ENCODE assay signal across 10 mouse cellular contexts in genomic region chr19:5459896-5460295, GRCm38 (mm10). TPM values are rescaled to one million over a fixed set of nuclear protein-coding genes. Genes with fewer than 3 reads are reported as not detected.
A peak's percentile ranks its signal among the peaks of the same experiment; 100 is the strongest.
DNase-seq lines count a peak whose midpoint lies in the region; ATAC-seq and TF ChIP-seq lines count a peak whose summit lies in the region.
"Had no signal": no experiment of that assay in that cellular context is flagged by ENCODE, and none has a peak within 500 bp of the region (broad histone marks: within the 10 kb centered on the region; RNA-seq: fewer than 3 reads in every experiment).

No protein-coding gene starts in this region.

- no peak for TF ChIP-seq CTCF in heart, adult 2 months (IDR thresholded peaks at IDR 0.05)

- 24% methylated on average over 3 of the region's 3 CpGs for WGBS in heart, adult 2 months
- 27% methylated on average over 3 of the region's 3 CpGs for WGBS in forebrain, embryonic 15.5 days
- WGBS in liver, embryonic 16.5 days (ENCODE audit: insufficient replicate concordance) = 27% methylated on average over 3 of the region's 3 CpGs

- H3K27me3 ChIP-seq in heart, adult 2 months (ENCODE audit: control insufficient read depth, insufficient read depth, low read length) = no peaks in the 10 kb centered on the region
- H3K27me3 ChIP-seq in forebrain, embryonic 15.5 days = 0 out of 2 replicates have a peak, but pooled peaks cover 9% of the 10 kb centered on the region
- no peaks in the 10 kb centered on the region for H3K27me3 ChIP-seq in liver, embryonic 16.5 days (ENCODE audit: control insufficient read depth, insufficient read depth, low read depth, low read length)

- DNase-seq in heart, adult 2 months = no peak
- DNase-seq in heart, adult 18-20 months = no peak
- peak; percentile 45 for DNase-seq in CD4-positive helper T cell, adult 2 months (ENCODE audit: low read depth, low spot score)
- no peak for DNase-seq in c-Kit-positive CD71-positive TER-119-positive erythroid progenitor cells, embryonic 14.5 days (ENCODE audit: low spot score)
- no peak for DNase-seq in gastrocnemius, postnatal 36 days
- no peak for DNase-seq in thymus, postnatal 10 days (ENCODE audit: low spot score in 2 of 2)

- ATAC-seq in forebrain, embryonic 15.5 days (replicated peaks) = no peak
- ATAC-seq in liver, embryonic 16.5 days (ENCODE audit: low read depth) = no peak

- intact Hi-C loops in heart, adult 2 months (cut with DNase I) = loop anchor here (2.0 kb wide), 1 partner anchor 27 kb away; no protein-coding TSS in a partner anchor
- intact Hi-C loops in gastrocnemius, postnatal 36 days (cut with DNase I) = loop anchor here (5.0 kb wide), 1 partner anchor 107 kb away; the partner anchor contains the start of gene Ap5b1

- no peak for TF ChIP-seq EP300 in heart, adult 2 months (IDR thresholded peaks at IDR 0.05; ENCODE audit: insufficient read depth, low read depth, low read length)

- H3K4me2 ChIP-seq in forebrain, embryonic 15.5 days (replicated peaks) = peak overlapping the region; percentile 93
- H3K4me2 ChIP-seq in liver, embryonic 16.5 days (ENCODE audit: low read depth, low read length) = peak overlapping the region; percentile 92

- H3K4me3 ChIP-seq in heart, adult 2 months = peak overlapping the region; percentile 96
- peak overlapping the region; percentile 75 for H3K4me3 ChIP-seq in forebrain, embryonic 15.5 days
- H3K4me3 ChIP-seq in liver, embryonic 16.5 days (ENCODE audit: low read depth, low read length) = peak overlapping the region; percentile 88

- no peak for TF ChIP-seq POLR2A in heart, adult 2 months (IDR thresholded peaks at IDR 0.05; ENCODE audit: insufficient read depth, low read depth, low read length)

- peaks cover 10% of the 10 kb centered on the region for H3K4me1 ChIP-seq in heart, adult 2 months (ENCODE audit: control insufficient read depth, insufficient read depth, low read length)
- H3K4me1 ChIP-seq in forebrain, embryonic 15.5 days = peaks cover 57% of the 10 kb centered on the region
- H3K4me1 ChIP-seq in liver, embryonic 16.5 days (ENCODE audit: control insufficient read depth, low read depth, low read length) = peaks cover 34% of the 10 kb centered on the region

- peak overlapping the region; percentile 87 for H3K27ac ChIP-seq in heart, adult 2 months
- H3K27ac ChIP-seq in forebrain, embryonic 15.5 days (replicated peaks) = peak overlapping the region; percentile 82
- peak overlapping the region; percentile 11; the same call in 1 of the 2 replicates for H3K27ac ChIP-seq in liver, embryonic 16.5 days (ENCODE audit: low read length)

- H3K36me3 ChIP-seq in heart, adult 2 months (ENCODE audit: control insufficient read depth, insufficient read depth, low read length) = peaks cover 7% of the 10 kb centered on the region
- peaks cover 20% of the 10 kb centered on the region for H3K36me3 ChIP-seq in forebrain, embryonic 15.5 days
- H3K36me3 ChIP-seq in liver, embryonic 16.5 days (ENCODE audit: control insufficient read depth, insufficient read depth) = no peaks in the 10 kb centered on the region

- H3K9ac ChIP-seq in heart, adult 2 months (ENCODE audit: low read depth, low read length) = peak overlapping the region; percentile 64; the same call in 1 of the 2 replicates
- H3K9ac ChIP-seq in forebrain, embryonic 15.5 days (replicated peaks) = peak overlapping the region; percentile 75
- H3K9ac ChIP-seq in liver, embryonic 16.5 days (ENCODE audit: low read depth, low read length) = peak overlapping the region; percentile 85

- H3K79me2 ChIP-seq in heart, adult 2 months (replicated peaks; ENCODE audit: control insufficient read depth, insufficient read depth, low read length) = peaks cover 6% of the 10 kb centered on the region

- no peaks in the 10 kb centered on the region for H3K9me3 ChIP-seq in forebrain, embryonic 15.5 days
- no peaks in the 10 kb centered on the region for H3K9me3 ChIP-seq in liver, embryonic 16.5 days (replicated peaks; ENCODE audit: control insufficient read depth, low read length)

RNA-seq across cellular contexts. Expression of gene Fibp, which starts 0.5 kb away (rescaled TPM):
- total RNA-seq in heart, adult 2 months (2021) = 10 to 100 TPM; 47.1 to 52.9 TPM
- polyA plus RNA-seq in heart, adult 2 months (2012; rRNA removed) = 85.6 and 88.3 TPM in 2 replicates
- 10 to 100 TPM; 50.9 to 54.3 TPM for total RNA-seq in heart, adult 18-20 months (2021)
- 160 and 184 TPM in 2 replicates for polyA plus RNA-seq in forebrain, embryonic 15.5 days (2015; fragmentation: Nextera tagmentation; extraction: Ambion mirVana)
- 25.9 and 27.2 TPM in 2 replicates for polyA plus RNA-seq in liver, embryonic 16.5 days (2015; fragmentation: Nextera tagmentation; extraction: Ambion mirVana)
- 10 to 100 TPM; 35.2 to 41.5 TPM for total RNA-seq in gastrocnemius, postnatal 36 days (2021)

RNA-seq across cellular contexts. Expression of gene Ccdc85b, which starts 2.2 kb away (rescaled TPM):
- 1 to 10 TPM; 6.3 to 9.7 TPM for total RNA-seq in heart, adult 2 months (2021)
- 5.9 and 6.1 TPM in 2 replicates for polyA plus RNA-seq in heart, adult 2 months (2012; rRNA removed)
- 1 to 10 TPM; 6.0 to 6.7 TPM for total RNA-seq in heart, adult 18-20 months (2021)
- 10.7 and 11.4 TPM in 2 replicates for polyA plus RNA-seq in forebrain, embryonic 15.5 days (2015; fragmentation: Nextera tagmentation; extraction: Ambion mirVana)
- 0.86 and 0.97 TPM in 2 replicates for polyA plus RNA-seq in liver, embryonic 16.5 days (2015; fragmentation: Nextera tagmentation; extraction: Ambion mirVana)
- total RNA-seq in gastrocnemius, postnatal 36 days (2021) = 1 to 10 TPM; 4.7 to 6.0 TPM

RNA-seq across cellular contexts. Expression of gene Ctsw, which starts 8.4 kb away (rescaled TPM):
- total RNA-seq in heart, adult 2 months (2021) = under 1 TPM; 0.32 to 0.42 TPM
- 0.67 and 2.0 TPM in 2 replicates for polyA plus RNA-seq in heart, adult 2 months (2012; rRNA removed)
- 1 to 10 TPM in 1 of 2 experiments, under 1 TPM in 1; 0.25 to 1.5 TPM for total RNA-seq in heart, adult 18-20 months (2021)
- 4.4 and 4.8 TPM in 2 replicates for polyA plus RNA-seq in forebrain, embryonic 15.5 days (2015; fragmentation: Nextera tagmentation; extraction: Ambion mirVana)
- polyA plus RNA-seq in liver, embryonic 16.5 days (2015; fragmentation: Nextera tagmentation; extraction: Ambion mirVana) = 0.36 and 0.58 TPM in 2 replicates
- total RNA-seq in gastrocnemius, postnatal 36 days (2021) = not detected

RNA-seq across cellular contexts. Expression of gene Fosl1, which starts 12.5 kb away (rescaled TPM):
- not detected for total RNA-seq in heart, adult 2 months (2021)
- polyA plus RNA-seq in heart, adult 2 months (2012; rRNA removed) = 0.12 TPM in 1 of 2 replicates, not detected in the other
- not detected for total RNA-seq in heart, adult 18-20 months (2021)
- polyA plus RNA-seq in forebrain, embryonic 15.5 days (2015; fragmentation: Nextera tagmentation; extraction: Ambion mirVana) = not detected in 2 replicates
- polyA plus RNA-seq in liver, embryonic 16.5 days (2015; fragmentation: Nextera tagmentation; extraction: Ambion mirVana) = not detected in 2 replicates
- total RNA-seq in gastrocnemius, postnatal 36 days (2021) = not detected
- total RNA-seq: layer of hippocampus, postnatal 14 days had no signal
- polyA plus RNA-seq: CD4-positive, CD25-positive, alpha-beta regulatory T cell, adult 4 months had no signal

RNA-seq across cellular contexts. Expression of gene Efemp2, which starts 13.9 kb away (rescaled TPM):
- 10 to 100 TPM in 1 of 2 experiments, 1 to 10 TPM in 1; 8.2 to 10.3 TPM for total RNA-seq in heart, adult 2 months (2021)
- polyA plus RNA-seq in heart, adult 2 months (2012; rRNA removed) = 33.6 and 36.3 TPM in 2 replicates
- 1 to 10 TPM; 7.2 to 7.9 TPM for total RNA-seq in heart, adult 18-20 months (2021)
- 30.1 TPM in 2 replicates for polyA plus RNA-seq in forebrain, embryonic 15.5 days (2015; fragmentation: Nextera tagmentation; extraction: Ambion mirVana)
- 13.5 and 15.8 TPM in 2 replicates for polyA plus RNA-seq in liver, embryonic 16.5 days (2015; fragmentation: Nextera tagmentation; extraction: Ambion mirVana)
- 1 to 10 TPM; 5.3 to 6.3 TPM for total RNA-seq in gastrocnemius, postnatal 36 days (2021)

Comparison
In these comparisons a context has a peak if more than half of its experiments do, and no peak if none do; other contexts are left out.
1. H3K27ac ChIP-seq: peak in every context shown above with its lines; median percentile 87 in heart, adult 2 months; 82 in forebrain, embryonic 15.5 days; 11 in liver, embryonic 16.5 days.